Mouse (Mus musculus): Measurements from ENCODE around the gene Ap3d1. TPM values are rescaled to one million over a fixed set of nuclear protein-coding genes. Genes with fewer than 3 reads are reported as not detected.

Gene Ap3d1
- polyA plus RNA-seq, 1 experiment from 2014 or later: 54.5 TPM

Other genes with a start within 250 kb of the Ap3d1 start
- not detected in 2 replicates for gene Onecut3, start 247.4 kb downstream of the Ap3d1 start, polyA plus RNA-seq (2014; fragmentation: Nextera tagmentation; extraction: Ambion mirVana)
- 0.08 and 0.09 TPM in 2 replicates for gene Atp8b3, start 203.1 kb downstream of the Ap3d1 start, polyA plus RNA-seq (2014; fragmentation: Nextera tagmentation; extraction: Ambion mirVana)
- gene Rexo1, start 180.7 kb downstream of the Ap3d1 start, polyA plus RNA-seq (2014; fragmentation: Nextera tagmentation; extraction: Ambion mirVana): 16.7 and 17.0 TPM in 2 replicates
- gene Klf16, start 164.9 kb downstream of the Ap3d1 start, polyA plus RNA-seq (2014; fragmentation: Nextera tagmentation; extraction: Ambion mirVana): 3.5 and 5.0 TPM in 2 replicates
- 119 and 141 TPM in 2 replicates for gene Abhd17a, start 151.9 kb downstream of the Ap3d1 start, polyA plus RNA-seq (2014; fragmentation: Nextera tagmentation; extraction: Ambion mirVana)
- 65.9 and 67.1 TPM in 2 replicates for gene Scamp4, start 139.4 kb downstream of the Ap3d1 start, polyA plus RNA-seq (2014; fragmentation: Nextera tagmentation; extraction: Ambion mirVana)
- gene Adat3, start 139.4 kb downstream of the Ap3d1 start, polyA plus RNA-seq (2014; fragmentation: Nextera tagmentation; extraction: Ambion mirVana): 2.6 and 3.6 TPM in 2 replicates
- gene Gm49322, start 136.2 kb downstream of the Ap3d1 start, polyA plus RNA-seq (2014; fragmentation: Nextera tagmentation; extraction: Ambion mirVana): 0.88 and 1.4 TPM in 2 replicates
- 64.8 and 65.0 TPM in 2 replicates for gene Csnk1g2, start 119.4 kb downstream of the Ap3d1 start, polyA plus RNA-seq (2014; fragmentation: Nextera tagmentation; extraction: Ambion mirVana)
- gene Btbd2, start 85.2 kb downstream of the Ap3d1 start, polyA plus RNA-seq (2014; fragmentation: Nextera tagmentation; extraction: Ambion mirVana): 49.4 and 53.8 TPM in 2 replicates
- 69.5 and 82.7 TPM in 2 replicates for gene Mknk2, start 64.2 kb downstream of the Ap3d1 start, polyA plus RNA-seq (2014; fragmentation: Nextera tagmentation; extraction: Ambion mirVana)
- 19.1 and 22.3 TPM in 2 replicates for gene Mob3a, start 40.3 kb downstream of the Ap3d1 start, polyA plus RNA-seq (2014; fragmentation: Nextera tagmentation; extraction: Ambion mirVana)
- 3.5 and 7.0 TPM in 2 replicates for gene Izumo4, start 40.1 kb downstream of the Ap3d1 start, polyA plus RNA-seq (2014; fragmentation: Nextera tagmentation; extraction: Ambion mirVana)
- 26.5 and 28.2 TPM in 2 replicates for gene Dot1l, start 12.9 kb upstream of the Ap3d1 start, polyA plus RNA-seq (2014; fragmentation: Nextera tagmentation; extraction: Ambion mirVana)
- gene Sf3a2, start 55.9 kb upstream of the Ap3d1 start, polyA plus RNA-seq (2014; fragmentation: Nextera tagmentation; extraction: Ambion mirVana): 49.2 and 51.0 TPM in 2 replicates
- gene Plekhj1, start 56.4 kb upstream of the Ap3d1 start, polyA plus RNA-seq (2014; fragmentation: Nextera tagmentation; extraction: Ambion mirVana): 71.1 and 75.4 TPM in 2 replicates
- gene Amh, start 63.0 kb upstream of the Ap3d1 start, polyA plus RNA-seq (2014; fragmentation: Nextera tagmentation; extraction: Ambion mirVana): 0.12 TPM in 1 of 2 replicates, not detected in the other
- 5.5 and 5.6 TPM in 2 replicates for gene Jsrp1, start 71.2 kb upstream of the Ap3d1 start, polyA plus RNA-seq (2014; fragmentation: Nextera tagmentation; extraction: Ambion mirVana)
- 2,025 and 2,172 TPM in 2 replicates for gene Oaz1, start 84.4 kb upstream of the Ap3d1 start, polyA plus RNA-seq (2014; fragmentation: Nextera tagmentation; extraction: Ambion mirVana)
- gene Lingo3, start 101.8 kb upstream of the Ap3d1 start, polyA plus RNA-seq (2014; fragmentation: Nextera tagmentation; extraction: Ambion mirVana): 0.46 TPM in 2 replicates
- 200 and 230 TPM in 2 replicates for gene Lsm7, start 112.9 kb upstream of the Ap3d1 start, polyA plus RNA-seq (2014; fragmentation: Nextera tagmentation; extraction: Ambion mirVana)
- 21.3 and 23.7 TPM in 2 replicates for gene Sppl2b, start 113.0 kb upstream of the Ap3d1 start, polyA plus RNA-seq (2014; fragmentation: Nextera tagmentation; extraction: Ambion mirVana)
- 0.05 and 0.07 TPM in 2 replicates for gene Tmprss9, start 129.6 kb upstream of the Ap3d1 start, polyA plus RNA-seq (2014; fragmentation: Nextera tagmentation; extraction: Ambion mirVana)
- gene Timm13, start 158.7 kb upstream of the Ap3d1 start, polyA plus RNA-seq (2014; fragmentation: Nextera tagmentation; extraction: Ambion mirVana): 310 and 338 TPM in 2 replicates
- 7.3 and 8.1 TPM in 2 replicates for gene Lmnb2, start 176.0 kb upstream of the Ap3d1 start, polyA plus RNA-seq (2014; fragmentation: Nextera tagmentation; extraction: Ambion mirVana)
- 34.5 and 39.8 TPM in 2 replicates for gene Gadd45b, start 187.8 kb upstream of the Ap3d1 start, polyA plus RNA-seq (2014; fragmentation: Nextera tagmentation; extraction: Ambion mirVana)